Mouse (Mus musculus) CD4-positive naive resting alpha-beta T cell, adult 76 days (primary cell): ENCODE data around the gene Zfp661. TPM values are rescaled to one million over a fixed set of nuclear protein-coding genes. Genes with fewer than 3 reads are reported as not detected.

Source experiments
- total RNA-seq: library from RNA; stranded (reverse); gene quantifications from one replicate; pipeline ENCODE4 v1.2.4, GENCODE M21; 2023

Zfp661 gene
- 3.3 TPM for total RNA-seq

GRCm38 (mm10) chr2:127586694-127587513 is at the start of gene Zfp661, which contains the start of gene Mrps5:
TSS of gene Zfp661 (minus strand) at chr2:127587094.
TSS of gene Mrps5 (plus strand) at chr2:127587222.

GRCm38 (mm10) chr2:127541185-127541584 is 45.7 kb downstream of the Zfp661 start, which contains the start of gene Prom2:
TSS of gene Prom2 (minus strand) at chr2:127541467.

Other genes with a start within 250 kb of the Zfp661 start
- gene Astl, start 248.5 kb downstream of the Zfp661 start, total RNA-seq, result 0.47 TPM
- not detected for gene Adra2b, start 223.9 kb downstream of the Zfp661 start, total RNA-seq
- 0.29 TPM for gene Gpat2, start 161.9 kb downstream of the Zfp661 start, total RNA-seq
- 15.8 TPM for gene Fahd2a, start 142.5 kb downstream of the Zfp661 start, total RNA-seq
- not detected for gene Kcnip3, start 65.0 kb downstream of the Zfp661 start, total RNA-seq
- not detected for gene Prom2, start 45.6 kb downstream of the Zfp661 start, total RNA-seq
- gene Mrps5, start 128 bp upstream of the Zfp661 start, total RNA-seq, result 163 TPM
- not detected for gene Mal, start 69.6 kb upstream of the Zfp661 start, total RNA-seq
- gene Mall, start 142.8 kb upstream of the Zfp661 start, total RNA-seq, result not detected
- not detected for gene Nphp1, start 201.8 kb upstream of the Zfp661 start, total RNA-seq
- 9.3 TPM for gene Mtln, start 205.4 kb upstream of the Zfp661 start, total RNA-seq
- gene Bub1, start 244.8 kb upstream of the Zfp661 start, total RNA-seq, result 0.44 TPM